Mouse (Mus musculus): ENCODE measurements around the gene Wsb1. TPM values are rescaled to one million over a fixed set of nuclear protein-coding genes. Genes with fewer than 3 reads are reported as not detected.
"Not testable (repeated sequence)": the region's sequence is repeated elsewhere in the genome, so short reads cannot be mapped to it uniquely, and the experiment has no call there.

The Wsb1 gene
- polyA plus RNA-seq (2014; fragmentation: Nextera tagmentation; extraction: Ambion mirVana), result 114 and 123 TPM in 2 replicates

- WGBS, result 2% methylated on average over 50 of the region's 50 CpGs
- peak; percentile 90 for DNase-seq (ENCODE audit: low spot score)
- Histone ChIP-seq H3K27ac (ENCODE audit: low read depth, low read length) (peak within 1 kb of the TSS; percentile 81), H3K4me3 (ENCODE audit: low read depth, low read length) (peak within 1 kb of the TSS; percentile 93), H3K4me1 (replicated peaks; ENCODE audit: control insufficient read depth, insufficient read depth, low read length) (peaks cover 4% of the 10 kb centered on the region), H3K36me3 (ENCODE audit: control insufficient read depth, insufficient read depth, low read length) (peaks cover 5% of the 10 kb centered on the region; the same call in 1 of the 2 replicates), H3K9me3 (ENCODE audit: control insufficient read depth, low read length) (no peaks in the 10 kb centered on the region), H3K27me3 (replicated peaks; ENCODE audit: control insufficient read depth, insufficient read depth, low read length) (no peaks in the 10 kb centered on the region), H3K4me2 (peak within 1 kb of the TSS; percentile 97), H3K9ac (ENCODE audit: low read depth, low read length) (peak within 1 kb of the TSS; percentile 95)
- ATAC-seq (replicated peaks; ENCODE audit: low FRiP score), result peak; percentile 90
Measured at GRCm38 (mm10) chr11:79254391-79255098, at the start of gene Wsb1. Gene Wsb1, minus strand, starts transcription at chr11:79254671.

- not testable (repeated sequence) for ATAC-seq (replicated peaks; ENCODE audit: low FRiP score); H3K36me3 ChIP-seq (ENCODE audit: control insufficient read depth, insufficient read depth, low read length); H3K9ac ChIP-seq (ENCODE audit: low read depth, low read length); H3K4me3 ChIP-seq (ENCODE audit: low read depth, low read length); DNase-seq (ENCODE audit: low spot score); H3K9me3 ChIP-seq (ENCODE audit: control insufficient read depth, low read length); H3K27me3 ChIP-seq (replicated peaks; ENCODE audit: control insufficient read depth, insufficient read depth, low read length); H3K4me2 ChIP-seq; H3K27ac ChIP-seq (ENCODE audit: low read depth, low read length)
- 80% methylated on average over 4 of the region's 4 CpGs for WGBS
- peaks cover 16% of the 10 kb centered on the region for H3K4me1 ChIP-seq (replicated peaks; ENCODE audit: control insufficient read depth, insufficient read depth, low read length)
Measured at GRCm38 (mm10) chr11:79304245-79304644, 49.8 kb upstream of the Wsb1 start.

GRCm38 (mm10) chr11:79303109-79303508 is 48.6 kb upstream of the Wsb1 start:
- Histone ChIP-seq H3K4me1 (replicated peaks; ENCODE audit: control insufficient read depth, insufficient read depth, low read length) (peaks cover 16% of the 10 kb centered on the region), H3K36me3 (ENCODE audit: control insufficient read depth, insufficient read depth, low read length) (no peaks in the 10 kb centered on the region), H3K9ac (ENCODE audit: low read depth, low read length) (no peak overlapping the region), H3K4me3 (ENCODE audit: low read depth, low read length) (no peak overlapping the region), H3K9me3 (ENCODE audit: control insufficient read depth, low read length) (no peaks in the 10 kb centered on the region), H3K27me3 (replicated peaks; ENCODE audit: control insufficient read depth, insufficient read depth, low read length) (no peaks in the 10 kb centered on the region), H3K4me2 (no peak overlapping the region), H3K27ac (ENCODE audit: low read depth, low read length) (no peak overlapping the region)
- no peak for ATAC-seq (replicated peaks; ENCODE audit: low FRiP score)
- DNase-seq (ENCODE audit: low spot score), result no peak
- WGBS, result 79% methylated on average over 6 of the region's 6 CpGs

- H3K9ac ChIP-seq (ENCODE audit: low read depth, low read length), result no peak overlapping the region
- H3K4me1 ChIP-seq (replicated peaks; ENCODE audit: control insufficient read depth, insufficient read depth, low read length), result no peaks in the 10 kb centered on the region
- H3K9me3 ChIP-seq (ENCODE audit: control insufficient read depth, low read length), result no peaks in the 10 kb centered on the region
- WGBS, result 73% methylated on average over 9 of the region's 9 CpGs
- no peak overlapping the region for H3K4me2 ChIP-seq
- H3K36me3 ChIP-seq (ENCODE audit: control insufficient read depth, insufficient read depth, low read length), result no peaks in the 10 kb centered on the region
- H3K27ac ChIP-seq (ENCODE audit: low read depth, low read length), result no peak overlapping the region
- H3K4me3 ChIP-seq (ENCODE audit: low read depth, low read length), result no peak overlapping the region
- H3K27me3 ChIP-seq (replicated peaks; ENCODE audit: control insufficient read depth, insufficient read depth, low read length), result no peaks in the 10 kb centered on the region
- DNase-seq (ENCODE audit: low spot score), result no peak
- no peak for ATAC-seq (replicated peaks; ENCODE audit: low FRiP score)
Measured at GRCm38 (mm10) chr11:79299719-79300431, 45.4 kb upstream of the Wsb1 start.

GRCm38 (mm10) chr11:79296856-79297491 is 42.5 kb upstream of the Wsb1 start, which contains the start of gene Gm9964:
Gene Gm9964, minus strand, starts transcription at chr11:79296906.
- Histone ChIP-seq H3K9ac (ENCODE audit: low read depth, low read length) (no peak within 1 kb of the TSS), H3K4me3 (ENCODE audit: low read depth, low read length) (no peak within 1 kb of the TSS), H3K9me3 (ENCODE audit: control insufficient read depth, low read length) (no peaks in the 10 kb centered on the region), H3K4me2 (no peak within 1 kb of the TSS), H3K4me1 (replicated peaks; ENCODE audit: control insufficient read depth, insufficient read depth, low read length) (no peaks in the 10 kb centered on the region), H3K27me3 (replicated peaks; ENCODE audit: control insufficient read depth, insufficient read depth, low read length) (no peaks in the 10 kb centered on the region), H3K27ac (ENCODE audit: low read depth, low read length) (no peak within 1 kb of the TSS), H3K36me3 (ENCODE audit: control insufficient read depth, insufficient read depth, low read length) (no peaks in the 10 kb centered on the region)
- ATAC-seq (replicated peaks; ENCODE audit: low FRiP score), result no peak
- no peak for DNase-seq (ENCODE audit: low spot score)
- WGBS, result 52% methylated on average over 5 of the region's 5 CpGs

- no peaks in the 10 kb centered on the region for H3K27me3 ChIP-seq (replicated peaks; ENCODE audit: control insufficient read depth, insufficient read depth, low read length)
- H3K9ac ChIP-seq (ENCODE audit: low read depth, low read length), result no peak overlapping the region
- H3K4me1 ChIP-seq (replicated peaks; ENCODE audit: control insufficient read depth, insufficient read depth, low read length), result no peaks in the 10 kb centered on the region
- no peak overlapping the region for H3K4me2 ChIP-seq
- H3K9me3 ChIP-seq (ENCODE audit: control insufficient read depth, low read length), result no peaks in the 10 kb centered on the region
- no peaks in the 10 kb centered on the region for H3K36me3 ChIP-seq (ENCODE audit: control insufficient read depth, insufficient read depth, low read length)
- no peak overlapping the region for H3K4me3 ChIP-seq (ENCODE audit: low read depth, low read length)
- DNase-seq (ENCODE audit: low spot score) (no peak), ATAC-seq (replicated peaks; ENCODE audit: low FRiP score) (no peak)
- H3K27ac ChIP-seq (ENCODE audit: low read depth, low read length), result no peak overlapping the region
- WGBS, result 35% methylated on average over 1 of the region's 1 CpGs
Measured at GRCm38 (mm10) chr11:79296167-79296566, 41.7 kb upstream of the Wsb1 start.

- Histone ChIP-seq H3K4me3 (ENCODE audit: low read depth, low read length) (no peak overlapping the region), H3K9ac (ENCODE audit: low read depth, low read length) (no peak overlapping the region), H3K4me1 (replicated peaks; ENCODE audit: control insufficient read depth, insufficient read depth, low read length) (no peaks in the 10 kb centered on the region), H3K27me3 (replicated peaks; ENCODE audit: control insufficient read depth, insufficient read depth, low read length) (no peaks in the 10 kb centered on the region), H3K4me2 (no peak overlapping the region), H3K9me3 (ENCODE audit: control insufficient read depth, low read length) (no peaks in the 10 kb centered on the region), H3K27ac (ENCODE audit: low read depth, low read length) (no peak overlapping the region), H3K36me3 (ENCODE audit: control insufficient read depth, insufficient read depth, low read length) (no peaks in the 10 kb centered on the region)
- DNase-seq (ENCODE audit: low spot score) (no peak), ATAC-seq (replicated peaks; ENCODE audit: low FRiP score) (no peak)
- WGBS, result 33% methylated on average over 1 of the region's 1 CpGs
Measured at GRCm38 (mm10) chr11:79293971-79294370, 39.5 kb upstream of the Wsb1 start.

- no peak for ATAC-seq (replicated peaks; ENCODE audit: low FRiP score)
- Histone ChIP-seq H3K4me1 (replicated peaks; ENCODE audit: control insufficient read depth, insufficient read depth, low read length) (no peaks in the 10 kb centered on the region), H3K4me3 (ENCODE audit: low read depth, low read length) (no peak overlapping the region), H3K9me3 (ENCODE audit: control insufficient read depth, low read length) (no peaks in the 10 kb centered on the region), H3K36me3 (ENCODE audit: control insufficient read depth, insufficient read depth, low read length) (no peaks in the 10 kb centered on the region), H3K9ac (ENCODE audit: low read depth, low read length) (no peak overlapping the region), H3K27me3 (replicated peaks; ENCODE audit: control insufficient read depth, insufficient read depth, low read length) (no peaks in the 10 kb centered on the region), H3K4me2 (no peak overlapping the region), H3K27ac (ENCODE audit: low read depth, low read length) (no peak overlapping the region)
- DNase-seq (ENCODE audit: low spot score), result no peak
- 83% methylated on average over 3 of the region's 3 CpGs for WGBS
Measured at GRCm38 (mm10) chr11:79293025-79293424, 38.6 kb upstream of the Wsb1 start.
